Mouse (Mus musculus): Measurements from ENCODE around the gene Myt1. TPM values are rescaled to one million over a fixed set of nuclear protein-coding genes. Genes with fewer than 3 reads are reported as not detected.
"Not testable (repeated sequence)": the region's sequence is repeated elsewhere in the genome, so short reads cannot be mapped to it uniquely, and the experiment has no call there.

Gene Myt1
- polyA plus RNA-seq, 1 experiment from 2014 or later = not detected

- Histone ChIP-seq H3K4me3 (ENCODE audit: low read depth, low read length) (no peak overlapping the region), H3K4me1 (ENCODE audit: insufficient read depth) (no peaks in the 10 kb centered on the region), H3K9me3 (ENCODE audit: low read length) (no peaks in the 10 kb centered on the region), H3K4me2 (ENCODE audit: low read depth, low read length) (no peak overlapping the region), H3K27me3 (ENCODE audit: insufficient read depth, low read length) (no peaks in the 10 kb centered on the region), H3K27ac (ENCODE audit: low read depth) (no peak overlapping the region), H3K9ac (replicated peaks) (no peak overlapping the region), H3K36me3 (replicated peaks; ENCODE audit: insufficient read depth, low read length) (no peaks in the 10 kb centered on the region)
- DNase-seq = no peak
- no peak for ATAC-seq
- 69% methylated on average over 2 of the region's 2 CpGs for WGBS (ENCODE audit: insufficient replicate concordance)
- TF ChIP-seq EP300 (IDR thresholded peaks at IDR 0.05; ENCODE audit: low read depth) (no peak), CTCF (IDR thresholded peaks at IDR 0.05; ENCODE audit: low read depth) (no peak)
Measured at GRCm38 (mm10) chr2:181769397-181769796, 6.3 kb downstream of the Myt1 start.

- Histone ChIP-seq H3K4me2 (ENCODE audit: low read depth, low read length) (no peak overlapping the region), H3K9me3 (ENCODE audit: low read length) (no peaks in the 10 kb centered on the region), H3K9ac (replicated peaks) (no peak overlapping the region), H3K27me3 (ENCODE audit: insufficient read depth, low read length) (no peaks in the 10 kb centered on the region), H3K36me3 (replicated peaks; ENCODE audit: insufficient read depth, low read length) (no peaks in the 10 kb centered on the region), H3K4me1 (ENCODE audit: insufficient read depth) (no peaks in the 10 kb centered on the region), H3K4me3 (ENCODE audit: low read depth, low read length) (no peak overlapping the region), H3K27ac (ENCODE audit: low read depth) (no peak overlapping the region)
- WGBS (ENCODE audit: insufficient replicate concordance) = 57% methylated on average over 2 of the region's 2 CpGs
- ATAC-seq = no peak
- TF ChIP-seq EP300 (IDR thresholded peaks at IDR 0.05; ENCODE audit: low read depth) = no peak
- TF ChIP-seq CTCF (IDR thresholded peaks at IDR 0.05; ENCODE audit: low read depth) = no peak
- no peak for DNase-seq
Measured at GRCm38 (mm10) chr2:181773203-181773602, 10.1 kb downstream of the Myt1 start.

GRCm38 (mm10) chr2:181775786-181776185 is 12.7 kb downstream of the Myt1 start:
- DNase-seq = no peak
- H3K36me3 ChIP-seq (replicated peaks; ENCODE audit: insufficient read depth, low read length) = no peaks in the 10 kb centered on the region
- TF ChIP-seq EP300 (IDR thresholded peaks at IDR 0.05; ENCODE audit: low read depth) (no peak), CTCF (IDR thresholded peaks at IDR 0.05; ENCODE audit: low read depth) (no peak)
- 38% methylated on average over 1 of the region's 1 CpGs for WGBS (ENCODE audit: insufficient replicate concordance)
- no peak overlapping the region for H3K4me2 ChIP-seq (ENCODE audit: low read depth, low read length)
- no peaks in the 10 kb centered on the region for H3K27me3 ChIP-seq (ENCODE audit: insufficient read depth, low read length)
- H3K9me3 ChIP-seq (ENCODE audit: low read length) = no peaks in the 10 kb centered on the region
- ATAC-seq = no peak
- H3K4me1 ChIP-seq (ENCODE audit: insufficient read depth) = no peaks in the 10 kb centered on the region
- no peak overlapping the region for H3K4me3 ChIP-seq (ENCODE audit: low read depth, low read length)
- no peak overlapping the region for H3K27ac ChIP-seq (ENCODE audit: low read depth)
- no peak overlapping the region for H3K9ac ChIP-seq (replicated peaks)

- TF ChIP-seq EP300 (IDR thresholded peaks at IDR 0.05; ENCODE audit: low read depth) = no peak
- peak; percentile 38 for TF ChIP-seq CTCF (IDR thresholded peaks at IDR 0.05; ENCODE audit: low read depth)
- H3K4me2 ChIP-seq (ENCODE audit: low read depth, low read length) = no peak overlapping the region
- H3K4me1 ChIP-seq (ENCODE audit: insufficient read depth) = no peaks in the 10 kb centered on the region
- H3K27ac ChIP-seq (ENCODE audit: low read depth) = no peak overlapping the region
- DNase-seq (peak; percentile 19), ATAC-seq (no peak)
- WGBS (ENCODE audit: insufficient replicate concordance) = 37% methylated on average over 2 of the region's 2 CpGs
- no peak overlapping the region for H3K9ac ChIP-seq (replicated peaks)
- H3K36me3 ChIP-seq (replicated peaks; ENCODE audit: insufficient read depth, low read length) = no peaks in the 10 kb centered on the region
- no peaks in the 10 kb centered on the region for H3K27me3 ChIP-seq (ENCODE audit: insufficient read depth, low read length)
- no peaks in the 10 kb centered on the region for H3K9me3 ChIP-seq (ENCODE audit: low read length)
- no peak overlapping the region for H3K4me3 ChIP-seq (ENCODE audit: low read depth, low read length)
Measured at GRCm38 (mm10) chr2:181777715-181778114, 14.6 kb downstream of the Myt1 start.

- TF ChIP-seq CTCF (IDR thresholded peaks at IDR 0.05; ENCODE audit: low read depth) (no peak), EP300 (IDR thresholded peaks at IDR 0.05; ENCODE audit: low read depth) (no peak)
- H3K36me3 ChIP-seq (replicated peaks; ENCODE audit: insufficient read depth, low read length) = no peaks in the 10 kb centered on the region
- no peaks in the 10 kb centered on the region for H3K9me3 ChIP-seq (ENCODE audit: low read length)
- H3K4me1 ChIP-seq (ENCODE audit: insufficient read depth) = no peaks in the 10 kb centered on the region
- no peaks in the 10 kb centered on the region for H3K27me3 ChIP-seq (ENCODE audit: insufficient read depth, low read length)
- H3K9ac ChIP-seq (replicated peaks) = no peak overlapping the region
- H3K27ac ChIP-seq (ENCODE audit: low read depth) = no peak overlapping the region
- DNase-seq = no peak
- H3K4me3 ChIP-seq (ENCODE audit: low read depth, low read length) = no peak overlapping the region
- 57% methylated on average over 1 of the region's 1 CpGs for WGBS (ENCODE audit: insufficient replicate concordance)
- no peak overlapping the region for H3K4me2 ChIP-seq (ENCODE audit: low read depth, low read length)
- no peak for ATAC-seq
Measured at GRCm38 (mm10) chr2:181781421-181781820, 18.3 kb downstream of the Myt1 start.

GRCm38 (mm10) chr2:181787852-181788251 is 24.7 kb downstream of the Myt1 start:
- Histone ChIP-seq H3K27me3 (ENCODE audit: insufficient read depth, low read length) (no peaks in the 10 kb centered on the region), H3K36me3 (replicated peaks; ENCODE audit: insufficient read depth, low read length) (no peaks in the 10 kb centered on the region), H3K4me2 (ENCODE audit: low read depth, low read length) (no peak overlapping the region), H3K9ac (replicated peaks) (no peak overlapping the region), H3K4me3 (ENCODE audit: low read depth, low read length) (no peak overlapping the region), H3K9me3 (ENCODE audit: low read length) (no peaks in the 10 kb centered on the region), H3K4me1 (ENCODE audit: insufficient read depth) (no peaks in the 10 kb centered on the region), H3K27ac (ENCODE audit: low read depth) (no peak overlapping the region)
- TF ChIP-seq EP300 (IDR thresholded peaks at IDR 0.05; ENCODE audit: low read depth) (no peak), CTCF (IDR thresholded peaks at IDR 0.05; ENCODE audit: low read depth) (no peak)
- WGBS (ENCODE audit: insufficient replicate concordance) = 66% methylated on average over 5 of the region's 5 CpGs
- no peak for DNase-seq
- no peak for ATAC-seq

- no peak for TF ChIP-seq EP300 (IDR thresholded peaks at IDR 0.05; ENCODE audit: low read depth)
- TF ChIP-seq CTCF (IDR thresholded peaks at IDR 0.05; ENCODE audit: low read depth) = no peak
- Histone ChIP-seq H3K9ac (replicated peaks) (no peak overlapping the region), H3K27ac (ENCODE audit: low read depth) (no peak overlapping the region), H3K36me3 (replicated peaks; ENCODE audit: insufficient read depth, low read length) (no peaks in the 10 kb centered on the region), H3K27me3 (ENCODE audit: insufficient read depth, low read length) (no peaks in the 10 kb centered on the region), H3K4me2 (ENCODE audit: low read depth, low read length) (no peak overlapping the region), H3K4me1 (ENCODE audit: insufficient read depth) (no peaks in the 10 kb centered on the region), H3K9me3 (ENCODE audit: low read length) (no peaks in the 10 kb centered on the region), H3K4me3 (ENCODE audit: low read depth, low read length) (no peak overlapping the region)
- DNase-seq (no peak), ATAC-seq (no peak)
- WGBS (ENCODE audit: insufficient replicate concordance) = 76% methylated on average over 6 of the region's 6 CpGs
Measured at GRCm38 (mm10) chr2:181789396-181789795, 26.3 kb downstream of the Myt1 start.

- H3K4me2 ChIP-seq (ENCODE audit: low read depth, low read length); ATAC-seq; H3K4me3 ChIP-seq (ENCODE audit: low read depth, low read length); H3K4me1 ChIP-seq (ENCODE audit: insufficient read depth); H3K36me3 ChIP-seq (replicated peaks; ENCODE audit: insufficient read depth, low read length); H3K27me3 ChIP-seq (ENCODE audit: insufficient read depth, low read length); H3K9ac ChIP-seq (replicated peaks); H3K27ac ChIP-seq (ENCODE audit: low read depth); DNase-seq; H3K9me3 ChIP-seq (ENCODE audit: low read length): not testable (repeated sequence)
- 70% methylated on average over 8 of the region's 8 CpGs for WGBS (ENCODE audit: insufficient replicate concordance)
Measured at GRCm38 (mm10) chr2:181793186-181793585, 30.1 kb downstream of the Myt1 start.

Data from liver, postnatal 0 days (tissue).